Mouse (Mus musculus) heart, embryonic 14.5 days (tissue): Measurements from ENCODE around the gene Car5a. TPM values are rescaled to one million over a fixed set of nuclear protein-coding genes. Genes with fewer than 3 reads are reported as not detected.

Experiments used
- ATAC-seq: fragments of 200-750 bp; cut with Nextera tagmentation; 2 replicates; pipeline ENCODE4 v1.8.0; 2017; ENCODE audit warnings: low read depth, moderate TSS enrichment; ENCODE audit not compliant: insufficient number of reproducible peaks, insufficient read depth, low FRiP score
- H3K27ac ChIP-seq, 2 experiments: fragments of 200-500 bp in 1 of 2; fragments of 300-500 bp in 1 of 2; sonication (generic) in 1 of 2; replicated peaks in 1 of 2; 2 replicates each; pipeline ENCODE4 v1.5.1; 2012 to 2014; ENCODE audit warnings: low read depth in 2 of 2, low read length in 2 of 2, control low read depth in 1 of 2, mild to moderate bottlenecking in 1 of 2, mixed read lengths in 1 of 2; ENCODE audit not compliant: control insufficient read depth in 1 of 2, insufficient read depth in 1 of 2
- H3K27me3 ChIP-seq: fragments of 300-500 bp; sonication (generic); 2 replicates; pipeline ENCODE4 v1.6.1; 2014; ENCODE audit warnings: mild to moderate bottlenecking, low read length, control low read depth; ENCODE audit not compliant: control insufficient read depth, insufficient read depth
- H3K36me3 ChIP-seq: fragments of 300-500 bp; sonication (generic); 2 replicates; pipeline ENCODE4 v1.6.1; 2014; ENCODE audit warnings: mild to moderate bottlenecking, control low read depth, low read length, mixed read lengths; ENCODE audit not compliant: control insufficient read depth, insufficient read depth
- H3K4me1 ChIP-seq, 2 experiments: fragments of 200-500 bp in 1 of 2; fragments of 300-500 bp in 1 of 2; sonication (generic) in 1 of 2; 2 replicates each; pipeline ENCODE4 v1.6.1; 2012 to 2014; ENCODE audit warnings: low read length in 2 of 2, control low read depth in 1 of 2, mixed read lengths in 1 of 2; ENCODE audit not compliant: control insufficient read depth in 2 of 2, insufficient read depth in 2 of 2
- H3K4me2 ChIP-seq: fragments of 300-500 bp; sonication (generic); 2 replicates; pipeline ENCODE4 v1.6.1; 2014; ENCODE audit warnings: mild to moderate bottlenecking, low read length
- H3K4me3 ChIP-seq, 2 experiments: fragments of 200-500 bp in 1 of 2; fragments of 300-500 bp in 1 of 2; sonication (generic) in 1 of 2; 2 replicates each; pipeline ENCODE4 v1.5.1; 2012 to 2014; ENCODE audit warnings: low read length in 2 of 2, mild to moderate bottlenecking in 2 of 2, control low read depth in 1 of 2, low read depth in 1 of 2, moderate library complexity in 1 of 2; ENCODE audit not compliant: control insufficient read depth in 1 of 2, insufficient read depth in 1 of 2
- H3K9ac ChIP-seq: fragments of 300-500 bp; sonication (generic); 2 replicates; pipeline ENCODE4 v1.6.1; 2014; ENCODE audit warnings: mild to moderate bottlenecking, low read length
- H3K9me3 ChIP-seq: fragments of 300-500 bp; sonication (generic); 2 replicates; pipeline ENCODE4 v1.6.1; 2016; ENCODE audit warnings: low read length, control low read depth; ENCODE audit not compliant: control insufficient read depth
- WGBS: fragments of 180-500 bp; shearing (Covaris S2); extraction: QIAGEN DNeasy Blood & Tissue Kit; methylation state at CpG from one replicate; pipeline ENCODE4 v1.1.7; 2014; 5-methylcytosine and 5-hydroxymethylcytosine counted together
- polyA plus RNA-seq: library from polyadenylated mRNA; unstranded; fragments of >200 nt; fragmentation: Nextera tagmentation; extraction: Ambion mirVana; gene quantifications from 2 replicates; pipeline ENCODE4 v1.2.1, GENCODE M21; 2014

The Car5a gene
- polyA plus RNA-seq, 1 experiment from 2014 or later: not detected

GRCm38 (mm10) chr8:121980792-121981519 is 36.3 kb upstream of the Car5a start:
- Histone ChIP-seq H3K27me3 (no peaks in the 10 kb centered on the region), H3K4me1 (peaks cover 0 to 6% of the 10 kb centered on the region in 2 experiments; a peak in 1 of 4 replicates), H3K36me3 (peaks cover 85% of the 10 kb centered on the region), H3K9ac (no peak overlapping the region), H3K4me3 (no peak overlapping the region), H3K4me2 (no peak overlapping the region), H3K9me3 (no peaks in the 10 kb centered on the region), H3K27ac (no peak overlapping the region)
- WGBS: 73% methylated on average over 11 of the region's 11 CpGs
- no peak for ATAC-seq

- 94% methylated on average over 13 of the region's 13 CpGs for WGBS
- H3K4me1 ChIP-seq: peaks cover 0 to 6% of the 10 kb centered on the region in 2 experiments; a peak in 1 of 4 replicates
Observed at GRCm38 (mm10) chr8:121978670-121979069, 34.0 kb upstream of the Car5a start.

GRCm38 (mm10) chr8:121977819-121978590 is 33.3 kb upstream of the Car5a start:
- ATAC-seq: no peak
- H3K36me3 ChIP-seq: peaks cover 80% of the 10 kb centered on the region
- no peaks in the 10 kb centered on the region for H3K9me3 ChIP-seq
- no peak overlapping the region for H3K4me3 ChIP-seq
- no peak overlapping the region for H3K4me2 ChIP-seq
- WGBS: 69% methylated on average over 8 of the region's 8 CpGs
- H3K27ac ChIP-seq: no peak overlapping the region
- H3K9ac ChIP-seq: no peak overlapping the region
- H3K4me1 ChIP-seq: peaks cover 0 to 6% of the 10 kb centered on the region in 2 experiments; a peak in 1 of 4 replicates
- no peaks in the 10 kb centered on the region for H3K27me3 ChIP-seq

More at GRCm38 (mm10) chr8:121978670-121979069, 34.0 kb upstream of the Car5a start:
- no peak for ATAC-seq
- Histone ChIP-seq H3K36me3 (peaks cover 87% of the 10 kb centered on the region), H3K27ac (no peak overlapping the region), H3K9ac (no peak overlapping the region), H3K9me3 (no peaks in the 10 kb centered on the region), H3K4me3 (no peak overlapping the region), H3K4me2 (no peak overlapping the region), H3K27me3 (no peaks in the 10 kb centered on the region)

GRCm38 (mm10) chr8:121973906-121974305 is 29.2 kb upstream of the Car5a start:
- H3K36me3 ChIP-seq: peaks cover 46% of the 10 kb centered on the region
- no peaks in the 10 kb centered on the region for H3K27me3 ChIP-seq
- no peak overlapping the region for H3K27ac ChIP-seq
- ATAC-seq: no peak
- no peaks in the 10 kb centered on the region for H3K9me3 ChIP-seq
- H3K9ac ChIP-seq: no peak overlapping the region
- H3K4me1 ChIP-seq: peaks cover 4% of the 10 kb centered on the region in 2 experiments; a peak in 3 of 4 replicates
- H3K4me2 ChIP-seq: no peak overlapping the region
- WGBS: 92% methylated on average over 28 of the region's 28 CpGs
- H3K4me3 ChIP-seq: no peak overlapping the region

- no peak overlapping the region for H3K4me2 ChIP-seq
- no peaks in the 10 kb centered on the region for H3K9me3 ChIP-seq
- H3K27me3 ChIP-seq: no peaks in the 10 kb centered on the region
- WGBS: 79% methylated on average over 17 of the region's 17 CpGs
- peaks cover 29% of the 10 kb centered on the region for H3K36me3 ChIP-seq
- no peak overlapping the region for H3K27ac ChIP-seq
- no peak for ATAC-seq
- H3K4me3 ChIP-seq: no peak overlapping the region
- H3K9ac ChIP-seq: no peak overlapping the region
- H3K4me1 ChIP-seq: peaks cover 21 to 26% of the 10 kb centered on the region in 2 experiments
Observed at GRCm38 (mm10) chr8:121971488-121972058, 26.9 kb upstream of the Car5a start.

- WGBS: 88% methylated on average over 8 of the region's 8 CpGs
- Histone ChIP-seq H3K27me3 (no peaks in the 10 kb centered on the region), H3K4me1 (peaks cover 28 to 39% of the 10 kb centered on the region in 2 experiments), H3K27ac (no peak overlapping the region), H3K4me2 (no peak overlapping the region), H3K9ac (no peak overlapping the region), H3K9me3 (no peaks in the 10 kb centered on the region), H3K36me3 (peaks cover 15% of the 10 kb centered on the region), H3K4me3 (no peak overlapping the region)
- no peak for ATAC-seq
Observed at GRCm38 (mm10) chr8:121970225-121970624, 25.5 kb upstream of the Car5a start.

GRCm38 (mm10) chr8:121968542-121968941 is 23.8 kb upstream of the Car5a start:
- ATAC-seq: no peak
- no peak overlapping the region for H3K9ac ChIP-seq
- H3K4me1 ChIP-seq: peaks cover 37 to 52% of the 10 kb centered on the region in 2 experiments
- no peaks in the 10 kb centered on the region for H3K9me3 ChIP-seq
- no peak overlapping the region for H3K4me3 ChIP-seq
- no peaks in the 10 kb centered on the region for H3K27me3 ChIP-seq
- H3K27ac ChIP-seq: no peak overlapping the region
- WGBS: 56% methylated on average over 4 of the region's 4 CpGs
- H3K36me3 ChIP-seq: no peaks in the 10 kb centered on the region
- no peak overlapping the region for H3K4me2 ChIP-seq
